Mouse (Mus musculus): ENCODE measurements around the gene Heg1. TPM values are rescaled to one million over a fixed set of nuclear protein-coding genes. Genes with fewer than 3 reads are reported as not detected.

The Heg1 gene
- polyA plus RNA-seq, 1 experiment from 2014 or later, result 22.9 TPM

GRCm38 (mm10) chr16:33672643-33673042 lies 11.5 kb upstream of the Heg1 start:
- H3K9ac ChIP-seq (replicated peaks; ENCODE audit: low read depth, low read length), result no peak overlapping the region

GRCm38 (mm10) chr16:33673530-33674109 lies 10.6 kb upstream of the Heg1 start:
- WGBS, result 50% methylated on average over 14 of the region's 14 CpGs
- H3K4me1 ChIP-seq (ENCODE audit: control insufficient read depth, insufficient read depth, low read length), result peaks cover 9% of the 10 kb centered on the region
- no peak overlapping the region for H3K27ac ChIP-seq (ENCODE audit: low read length)
- no peak overlapping the region for H3K4me2 ChIP-seq (replicated peaks; ENCODE audit: low read depth, low read length)
- peak; percentile 59; the same call in 1 of the 2 replicates for ATAC-seq (ENCODE audit: insufficient number of reproducible peaks, insufficient read depth, low FRiP score, low read depth)
- H3K4me3 ChIP-seq (ENCODE audit: low read depth, low read length), result no peak overlapping the region
- no peak overlapping the region for H3K9ac ChIP-seq (replicated peaks; ENCODE audit: low read depth, low read length)
- no peaks in the 10 kb centered on the region for H3K36me3 ChIP-seq (ENCODE audit: control insufficient read depth, insufficient read depth, low read length)
- H3K27me3 ChIP-seq (ENCODE audit: control insufficient read depth, insufficient read depth, low read length), result no peaks in the 10 kb centered on the region
- H3K9me3 ChIP-seq (ENCODE audit: control insufficient read depth, low read depth, low read length), result no peaks in the 10 kb centered on the region

More at GRCm38 (mm10) chr16:33672643-33673042, 11.5 kb upstream of the Heg1 start:
- no peaks in the 10 kb centered on the region for H3K9me3 ChIP-seq (ENCODE audit: control insufficient read depth, low read depth, low read length)
- H3K4me1 ChIP-seq (ENCODE audit: control insufficient read depth, insufficient read depth, low read length), result peaks cover 9% of the 10 kb centered on the region
- no peaks in the 10 kb centered on the region for H3K36me3 ChIP-seq (ENCODE audit: control insufficient read depth, insufficient read depth, low read length)
- no peak for ATAC-seq (ENCODE audit: insufficient number of reproducible peaks, insufficient read depth, low FRiP score, low read depth)
- no peak overlapping the region for H3K4me3 ChIP-seq (ENCODE audit: low read depth, low read length)
- no peaks in the 10 kb centered on the region for H3K27me3 ChIP-seq (ENCODE audit: control insufficient read depth, insufficient read depth, low read length)
- 91% methylated on average over 4 of the region's 4 CpGs for WGBS
- H3K4me2 ChIP-seq (replicated peaks; ENCODE audit: low read depth, low read length), result no peak overlapping the region
- no peak overlapping the region for H3K27ac ChIP-seq (ENCODE audit: low read length)

- Histone ChIP-seq H3K36me3 (ENCODE audit: control insufficient read depth, insufficient read depth, low read length) (no peaks in the 10 kb centered on the region), H3K9ac (replicated peaks; ENCODE audit: low read depth, low read length) (no peak overlapping the region), H3K4me1 (ENCODE audit: control insufficient read depth, insufficient read depth, low read length) (peaks cover 9% of the 10 kb centered on the region), H3K4me3 (ENCODE audit: low read depth, low read length) (no peak overlapping the region), H3K27me3 (ENCODE audit: control insufficient read depth, insufficient read depth, low read length) (no peaks in the 10 kb centered on the region), H3K4me2 (replicated peaks; ENCODE audit: low read depth, low read length) (no peak overlapping the region), H3K9me3 (ENCODE audit: control insufficient read depth, low read depth, low read length) (no peaks in the 10 kb centered on the region), H3K27ac (ENCODE audit: low read length) (no peak overlapping the region)
- ATAC-seq (ENCODE audit: insufficient number of reproducible peaks, insufficient read depth, low FRiP score, low read depth), result no peak
- WGBS, result 91% methylated on average over 10 of the region's 10 CpGs
Observed at GRCm38 (mm10) chr16:33675151-33675847, 8.9 kb upstream of the Heg1 start.

- H3K9me3 ChIP-seq (ENCODE audit: control insufficient read depth, low read depth, low read length), result no peaks in the 10 kb centered on the region
- H3K36me3 ChIP-seq (ENCODE audit: control insufficient read depth, insufficient read depth, low read length), result no peaks in the 10 kb centered on the region
- no peak overlapping the region for H3K4me2 ChIP-seq (replicated peaks; ENCODE audit: low read depth, low read length)
- H3K27ac ChIP-seq (ENCODE audit: low read length), result no peak overlapping the region
- H3K4me3 ChIP-seq (ENCODE audit: low read depth, low read length), result no peak overlapping the region
- no peak for ATAC-seq (ENCODE audit: insufficient number of reproducible peaks, insufficient read depth, low FRiP score, low read depth)
- H3K27me3 ChIP-seq (ENCODE audit: control insufficient read depth, insufficient read depth, low read length), result no peaks in the 10 kb centered on the region
- H3K4me1 ChIP-seq (ENCODE audit: control insufficient read depth, insufficient read depth, low read length), result peaks cover 9% of the 10 kb centered on the region
- no peak overlapping the region for H3K9ac ChIP-seq (replicated peaks; ENCODE audit: low read depth, low read length)
- WGBS, result 83% methylated on average over 3 of the region's 3 CpGs
Observed at GRCm38 (mm10) chr16:33675848-33676184, 8.4 kb upstream of the Heg1 start.

GRCm38 (mm10) chr16:33676347-33677312 lies 7.5 kb upstream of the Heg1 start:
- H3K27ac ChIP-seq (ENCODE audit: low read length), result peak overlapping the region; percentile 27; the same call in 1 of the 2 replicates
- no peak for ATAC-seq (ENCODE audit: insufficient number of reproducible peaks, insufficient read depth, low FRiP score, low read depth)

GRCm38 (mm10) chr16:33677313-33677690 lies 6.9 kb upstream of the Heg1 start:
- no peak overlapping the region for H3K4me3 ChIP-seq (ENCODE audit: low read depth, low read length)
- ATAC-seq (ENCODE audit: insufficient number of reproducible peaks, insufficient read depth, low FRiP score, low read depth), result no peak
- no peaks in the 10 kb centered on the region for H3K27me3 ChIP-seq (ENCODE audit: control insufficient read depth, insufficient read depth, low read length)
- no peaks in the 10 kb centered on the region for H3K9me3 ChIP-seq (ENCODE audit: control insufficient read depth, low read depth, low read length)
- 86% methylated on average over 7 of the region's 7 CpGs for WGBS
- H3K9ac ChIP-seq (replicated peaks; ENCODE audit: low read depth, low read length), result no peak overlapping the region
- no peak overlapping the region for H3K27ac ChIP-seq (ENCODE audit: low read length)
- H3K36me3 ChIP-seq (ENCODE audit: control insufficient read depth, insufficient read depth, low read length), result no peaks in the 10 kb centered on the region
- H3K4me1 ChIP-seq (ENCODE audit: control insufficient read depth, insufficient read depth, low read length), result peaks cover 9% of the 10 kb centered on the region; the same call in 1 of the 2 replicates
- no peak overlapping the region for H3K4me2 ChIP-seq (replicated peaks; ENCODE audit: low read depth, low read length)

More at GRCm38 (mm10) chr16:33676347-33677312, 7.5 kb upstream of the Heg1 start:
- WGBS, result 61% methylated on average over 7 of the region's 7 CpGs
- no peak overlapping the region for H3K4me2 ChIP-seq (replicated peaks; ENCODE audit: low read depth, low read length)
- H3K4me1 ChIP-seq (ENCODE audit: control insufficient read depth, insufficient read depth, low read length), result peaks cover 9% of the 10 kb centered on the region; the same call in 1 of the 2 replicates
- H3K27me3 ChIP-seq (ENCODE audit: control insufficient read depth, insufficient read depth, low read length), result no peaks in the 10 kb centered on the region
- no peaks in the 10 kb centered on the region for H3K36me3 ChIP-seq (ENCODE audit: control insufficient read depth, insufficient read depth, low read length)
- no peaks in the 10 kb centered on the region for H3K9me3 ChIP-seq (ENCODE audit: control insufficient read depth, low read depth, low read length)
- no peak overlapping the region for H3K4me3 ChIP-seq (ENCODE audit: low read depth, low read length)
- no peak overlapping the region for H3K9ac ChIP-seq (replicated peaks; ENCODE audit: low read depth, low read length)

GRCm38 (mm10) chr16:33677901-33678300 lies 6.3 kb upstream of the Heg1 start:
- Histone ChIP-seq H3K27ac (ENCODE audit: low read length) (no peak overlapping the region), H3K4me2 (replicated peaks; ENCODE audit: low read depth, low read length) (no peak overlapping the region), H3K4me3 (ENCODE audit: low read depth, low read length) (no peak overlapping the region), H3K9me3 (ENCODE audit: control insufficient read depth, low read depth, low read length) (no peaks in the 10 kb centered on the region), H3K27me3 (ENCODE audit: control insufficient read depth, insufficient read depth, low read length) (no peaks in the 10 kb centered on the region), H3K36me3 (ENCODE audit: control insufficient read depth, insufficient read depth, low read length) (no peaks in the 10 kb centered on the region), H3K4me1 (ENCODE audit: control insufficient read depth, insufficient read depth, low read length) (peaks cover 9% of the 10 kb centered on the region; the same call in 1 of the 2 replicates), H3K9ac (replicated peaks; ENCODE audit: low read depth, low read length) (no peak overlapping the region)
- WGBS, result 84% methylated on average over 5 of the region's 5 CpGs
- no peak for ATAC-seq (ENCODE audit: insufficient number of reproducible peaks, insufficient read depth, low FRiP score, low read depth)

- ATAC-seq (ENCODE audit: insufficient number of reproducible peaks, insufficient read depth, low FRiP score, low read depth), result no peak
Observed at GRCm38 (mm10) chr16:33680271-33680670, 3.9 kb upstream of the Heg1 start.

More at GRCm38 (mm10) chr16:33680271-33680670, 3.9 kb upstream of the Heg1 start:
- WGBS, result 83% methylated on average over 7 of the region's 7 CpGs
- H3K4me3 ChIP-seq (ENCODE audit: low read depth, low read length), result no peak overlapping the region
- H3K4me1 ChIP-seq (ENCODE audit: control insufficient read depth, insufficient read depth, low read length), result peaks cover 9% of the 10 kb centered on the region; the same call in 1 of the 2 replicates
- H3K36me3 ChIP-seq (ENCODE audit: control insufficient read depth, insufficient read depth, low read length), result no peaks in the 10 kb centered on the region
- no peaks in the 10 kb centered on the region for H3K27me3 ChIP-seq (ENCODE audit: control insufficient read depth, insufficient read depth, low read length)
- H3K9ac ChIP-seq (replicated peaks; ENCODE audit: low read depth, low read length), result no peak overlapping the region
- H3K9me3 ChIP-seq (ENCODE audit: control insufficient read depth, low read depth, low read length), result no peaks in the 10 kb centered on the region
- H3K27ac ChIP-seq (ENCODE audit: low read length), result no peak overlapping the region
- H3K4me2 ChIP-seq (replicated peaks; ENCODE audit: low read depth, low read length), result no peak overlapping the region

All from stomach, embryonic 14.5 days (tissue).